Mouse (Mus musculus) small intestine, adult 2 months (tissue): ENCODE data around the gene Tnik.

Experiments used
- CTCF ChIP-seq: fragments of 200-500 bp; IDR thresholded peaks from 2 replicates; pipeline ENCODE4 v1.5.1; 2012; ENCODE audit warnings: low read depth, mild to moderate bottlenecking, control low read depth, inconsistent platforms, low read length, moderate library complexity, mixed read lengths; ENCODE audit not compliant: insufficient replicate concordance, insufficient read length; ENCODE audit errors: extremely low read depth
- POLR2A ChIP-seq: fragments of 200-500 bp; IDR thresholded peaks from 2 replicates; pipeline ENCODE4 v1.6.1; 2012; ENCODE audit warnings: low read depth, mild to moderate bottlenecking, control low read depth, inconsistent platforms, low read length, moderate library complexity

- TF ChIP-seq POLR2A (no peak), CTCF (no peak)
Observed at GRCm38 (mm10) chr3:28265183-28265582, 2.2 kb downstream of the Tnik start.
